Mouse (Mus musculus): ENCODE results near the gene Gm26992. TPM values are rescaled to one million over a fixed set of nuclear protein-coding genes. Genes with fewer than 3 reads are reported as not detected.

Gene Gm26992
- total and polyA plus RNA-seq, 2 experiments from 2014 or later, result not detected

- Histone ChIP-seq H3K9me3 (ENCODE audit: low read length) (no peaks in the 10 kb centered on the region), H3K27me3 (ENCODE audit: insufficient read depth, low read length) (peaks cover 5% of the 10 kb centered on the region; the same call in 1 of the 2 replicates), H3K4me3 (ENCODE audit: low read length) (no peak overlapping the region), H3K27ac (no peak overlapping the region), H3K4me1 (ENCODE audit: insufficient read depth, low read length) (no peaks in the 10 kb centered on the region), H3K9ac (replicated peaks; ENCODE audit: low read length) (no peak overlapping the region), H3K36me3 (ENCODE audit: insufficient read depth, low read length) (no peaks in the 10 kb centered on the region), H3K4me2 (ENCODE audit: low read depth, low read length) (no peak overlapping the region)
- ATAC-seq (no peak), DNase-seq (ENCODE audit: low spot score) (no peak)
- TF ChIP-seq CTCF (IDR thresholded peaks at IDR 0.05; ENCODE audit: low read depth), result no peak
- WGBS, result 73% methylated on average over 6 of the region's 6 CpGs
These were observed 31.0 kb downstream of the Gm26992 start for GRCm38 (mm10) chrX:103452815-103453214.

DNA sequence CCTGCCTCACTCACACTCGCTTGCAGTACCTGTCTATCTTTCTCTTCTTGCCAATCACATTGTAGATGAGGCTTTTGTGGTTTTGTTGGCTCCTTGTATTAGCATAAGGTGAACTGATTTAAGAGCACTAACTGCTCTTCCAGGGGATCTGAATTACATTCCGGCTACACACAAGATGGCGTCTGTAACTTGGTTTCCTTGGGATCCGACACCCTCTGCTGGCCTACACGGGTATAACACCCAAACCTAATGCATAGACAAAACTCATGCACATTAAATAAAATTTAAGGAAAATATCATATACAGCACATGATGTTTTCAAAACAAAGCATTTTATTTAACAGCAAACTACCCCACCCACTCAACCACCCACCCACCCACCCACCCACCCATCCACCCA lies 38.2 kb downstream of the Gm26992 start:
- peak; percentile 12 for DNase-seq (ENCODE audit: low spot score)
- Histone ChIP-seq H3K9me3 (ENCODE audit: low read length) (no peaks in the 10 kb centered on the region), H3K36me3 (ENCODE audit: insufficient read depth, low read length) (no peaks in the 10 kb centered on the region), H3K4me1 (ENCODE audit: insufficient read depth, low read length) (no peaks in the 10 kb centered on the region), H3K27me3 (ENCODE audit: insufficient read depth, low read length) (no peaks in the 10 kb centered on the region), H3K4me2 (ENCODE audit: low read depth, low read length) (no peak overlapping the region), H3K4me3 (ENCODE audit: low read length) (no peak overlapping the region), H3K9ac (replicated peaks; ENCODE audit: low read length) (no peak overlapping the region), H3K27ac (no peak overlapping the region)
- no peak for ATAC-seq
- peak; percentile 39 for TF ChIP-seq CTCF (IDR thresholded peaks at IDR 0.05; ENCODE audit: low read depth)
- WGBS, result 69% methylated on average over 5 of the region's 5 CpGs

DNA sequence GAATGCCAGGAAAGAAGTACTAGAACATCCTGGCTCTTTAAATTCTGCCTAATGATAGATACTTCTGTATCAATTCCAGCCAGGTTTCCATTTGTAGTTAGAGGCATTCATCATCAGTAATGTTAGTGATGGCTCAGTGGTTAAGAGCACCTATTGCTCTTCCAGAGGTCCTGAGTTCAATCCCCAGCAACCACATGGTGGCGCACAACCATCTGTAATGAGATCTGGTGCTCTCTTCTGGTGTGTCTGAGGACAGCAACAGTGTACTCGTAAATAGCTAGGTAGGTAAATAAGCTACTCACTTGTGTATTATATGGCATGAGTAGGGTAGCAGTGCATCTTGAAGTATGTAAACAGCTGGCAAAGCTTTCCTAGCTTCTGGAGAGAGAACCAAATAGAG lies 47.2 kb downstream of the Gm26992 start:
- Histone ChIP-seq H3K4me3 (ENCODE audit: low read length) (no peak overlapping the region), H3K27ac (no peak overlapping the region), H3K4me1 (ENCODE audit: insufficient read depth, low read length) (no peaks in the 10 kb centered on the region), H3K27me3 (ENCODE audit: insufficient read depth, low read length) (no peaks in the 10 kb centered on the region), H3K9ac (replicated peaks; ENCODE audit: low read length) (no peak overlapping the region), H3K4me2 (ENCODE audit: low read depth, low read length) (no peak overlapping the region), H3K36me3 (ENCODE audit: insufficient read depth, low read length) (no peaks in the 10 kb centered on the region), H3K9me3 (ENCODE audit: low read length) (no peaks in the 10 kb centered on the region)
- no peak for DNase-seq (ENCODE audit: low spot score)
- peak; percentile 17; the same call in 1 of the 2 replicates for TF ChIP-seq CTCF (IDR thresholded peaks at IDR 0.05; ENCODE audit: low read depth)
- 84% methylated on average over 2 of the region's 2 CpGs for WGBS
- no peak for ATAC-seq

- Histone ChIP-seq H3K4me2 (ENCODE audit: low read depth, low read length) (no peak overlapping the region), H3K9me3 (ENCODE audit: low read length) (no peaks in the 10 kb centered on the region), H3K4me3 (ENCODE audit: low read length) (no peak overlapping the region), H3K36me3 (ENCODE audit: insufficient read depth, low read length) (no peaks in the 10 kb centered on the region), H3K27ac (no peak overlapping the region), H3K9ac (replicated peaks; ENCODE audit: low read length) (no peak overlapping the region), H3K27me3 (ENCODE audit: insufficient read depth, low read length) (no peaks in the 10 kb centered on the region), H3K4me1 (ENCODE audit: insufficient read depth, low read length) (no peaks in the 10 kb centered on the region)
- no peak for TF ChIP-seq CTCF (IDR thresholded peaks at IDR 0.05; ENCODE audit: low read depth)
- WGBS, result 83% methylated on average over 3 of the region's 3 CpGs
- DNase-seq (ENCODE audit: low spot score), result no peak
- ATAC-seq, result no peak
These were observed 50.5 kb downstream of the Gm26992 start for GRCm38 (mm10) chrX:103472346-103472745.

DNA sequence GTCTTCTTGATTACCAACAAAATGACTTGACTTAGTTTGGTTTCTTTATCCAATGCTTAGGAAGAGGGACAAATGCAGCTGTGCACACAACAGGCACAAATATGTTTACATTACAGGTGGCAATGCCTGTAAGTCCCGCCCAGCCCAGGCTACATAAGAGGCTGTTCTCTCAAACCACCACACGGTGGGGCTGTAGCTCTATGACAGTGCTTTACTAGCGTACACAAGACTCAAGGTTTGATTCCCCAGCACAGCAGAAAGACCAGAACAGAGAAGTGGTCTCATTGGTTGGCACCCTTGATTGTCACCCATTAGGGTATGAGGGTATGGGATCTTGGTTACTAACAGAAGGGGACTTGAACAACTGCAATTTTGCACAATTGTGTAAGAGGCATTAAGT lies 55.7 kb downstream of the Gm26992 start:
- Histone ChIP-seq H3K9ac (replicated peaks; ENCODE audit: low read length) (no peak overlapping the region), H3K9me3 (ENCODE audit: low read length) (no peaks in the 10 kb centered on the region), H3K27me3 (ENCODE audit: insufficient read depth, low read length) (no peaks in the 10 kb centered on the region), H3K27ac (no peak overlapping the region), H3K4me1 (ENCODE audit: insufficient read depth, low read length) (no peaks in the 10 kb centered on the region), H3K36me3 (ENCODE audit: insufficient read depth, low read length) (no peaks in the 10 kb centered on the region), H3K4me3 (ENCODE audit: low read length) (no peak overlapping the region), H3K4me2 (ENCODE audit: low read depth, low read length) (no peak overlapping the region)
- DNase-seq (ENCODE audit: low spot score) (peak; percentile 71), ATAC-seq (peak; percentile 65; the same call in 1 of the 2 replicates)
- TF ChIP-seq CTCF (IDR thresholded peaks at IDR 0.05; ENCODE audit: low read depth), result peak; percentile 75
- 10% methylated on average over 3 of the region's 3 CpGs for WGBS

DNA sequence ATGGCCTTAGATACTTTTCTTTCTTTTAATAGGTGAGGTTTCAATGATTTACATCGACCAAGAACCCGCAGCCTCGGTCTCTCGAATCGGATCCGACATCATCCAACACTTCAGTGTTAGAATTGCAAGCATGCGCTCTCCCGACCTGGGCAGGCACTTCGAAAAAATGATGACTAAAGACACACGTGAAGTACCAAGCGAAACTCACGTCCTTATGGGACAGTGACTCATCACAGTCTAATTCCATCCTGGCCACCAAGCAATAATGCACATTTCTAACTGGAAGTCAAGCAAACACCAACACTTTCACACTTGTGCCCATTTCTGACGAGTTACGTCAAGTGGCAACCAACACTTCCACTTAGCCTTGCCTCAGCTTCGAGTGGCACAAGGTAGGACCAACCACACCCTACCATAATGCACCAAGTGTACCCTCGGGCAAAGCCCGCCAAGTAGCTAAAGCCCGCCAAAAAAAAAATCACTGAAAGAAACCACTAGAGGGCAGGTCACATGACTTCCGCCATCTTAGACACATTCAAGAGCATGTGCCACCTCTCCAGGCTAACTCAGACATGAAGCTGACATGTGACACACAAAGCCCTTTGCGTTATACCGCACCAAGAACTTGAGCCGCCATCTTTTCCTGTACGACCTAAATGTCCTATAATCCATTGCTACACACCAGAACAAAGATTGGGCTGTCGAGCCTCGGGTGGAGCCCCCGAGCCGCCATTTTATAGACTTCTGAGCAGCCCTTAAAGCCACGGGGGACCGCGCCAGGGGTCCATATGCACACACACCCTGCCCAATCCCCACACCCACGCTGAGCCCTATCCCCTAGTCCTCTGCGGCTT lies 59.7 kb downstream of the Gm26992 start:
- peak overlapping the region; percentile 74 for H3K27ac ChIP-seq
- no peaks in the 10 kb centered on the region for H3K27me3 ChIP-seq (ENCODE audit: insufficient read depth, low read length)
- no peaks in the 10 kb centered on the region for H3K36me3 ChIP-seq (ENCODE audit: insufficient read depth, low read length)
- TF ChIP-seq CTCF (IDR thresholded peaks at IDR 0.05; ENCODE audit: low read depth), result no peak; the same call in 1 of the 2 replicates
- H3K4me3 ChIP-seq (ENCODE audit: low read length), result peak overlapping the region; percentile 40
- H3K4me1 ChIP-seq (ENCODE audit: insufficient read depth, low read length), result no peaks in the 10 kb centered on the region
- peak overlapping the region; percentile 54; the same call in 1 of the 2 replicates for H3K9ac ChIP-seq (replicated peaks; ENCODE audit: low read length)
- 55% methylated on average over 32 of the region's 32 CpGs for WGBS
- H3K9me3 ChIP-seq (ENCODE audit: low read length), result no peaks in the 10 kb centered on the region
- H3K4me2 ChIP-seq (ENCODE audit: low read depth, low read length), result peak overlapping the region; percentile 50
- ATAC-seq, result peak; percentile 90
- peak; percentile 74 for DNase-seq (ENCODE audit: low spot score)

- 64% methylated on average over 24 of the region's 24 CpGs for WGBS
- Histone ChIP-seq H3K9ac (replicated peaks; ENCODE audit: low read length) (peak overlapping the region; percentile 54), H3K27ac (peak overlapping the region; percentile 74), H3K36me3 (ENCODE audit: insufficient read depth, low read length) (no peaks in the 10 kb centered on the region), H3K27me3 (ENCODE audit: insufficient read depth, low read length) (no peaks in the 10 kb centered on the region), H3K4me2 (ENCODE audit: low read depth, low read length) (peak overlapping the region; percentile 50), H3K4me3 (ENCODE audit: low read length) (peak overlapping the region; percentile 40), H3K9me3 (ENCODE audit: low read length) (no peaks in the 10 kb centered on the region), H3K4me1 (ENCODE audit: insufficient read depth, low read length) (no peaks in the 10 kb centered on the region)
- no peak for ATAC-seq
- no peak for DNase-seq (ENCODE audit: low spot score)
- TF ChIP-seq CTCF (IDR thresholded peaks at IDR 0.05; ENCODE audit: low read depth), result no peak
These were observed 60.3 kb downstream of the Gm26992 start for GRCm38 (mm10) chrX:103482097-103482451.
